Mouse (Mus musculus) CH12.LX (cell line): Measurements from ENCODE around the gene Irx2. TPM values are rescaled to one million over a fixed set of nuclear protein-coding genes. Genes with fewer than 3 reads are reported as not detected.

Experiments
- DNase-seq: peaks from one replicate; pipeline ENCODE4 v3.0.0-alpha.2; 2013; ENCODE audit errors: extremely low read depth
- H3K27ac ChIP-seq: 2 replicates; pipeline ENCODE4 v1.5.1; 2012; ENCODE audit warnings: low read depth, mild to moderate bottlenecking, control low read depth, moderate library complexity; ENCODE audit not compliant: insufficient read depth
- H3K27me3 ChIP-seq: replicated peaks from 2 replicates; pipeline ENCODE3; 2012; ENCODE audit warnings: inconsistent platforms
- H3K36me3 ChIP-seq, 2 experiments: replicated peaks in 1 of 2; 2 replicates each; pipeline versions ENCODE3 to v1.6.1; 2012; ENCODE audit warnings: inconsistent platforms in 1 of 2, low read length in 1 of 2, mild to moderate bottlenecking in 1 of 2, mixed read lengths in 1 of 2, moderate library complexity in 1 of 2; ENCODE audit not compliant: control insufficient read depth in 1 of 2, insufficient read depth in 1 of 2
- H3K4me1 ChIP-seq, 2 experiments: 2 replicates each; pipeline ENCODE4 v1.6.1; 2012; ENCODE audit warnings: inconsistent platforms in 1 of 2, moderate library complexity in 1 of 2; ENCODE audit not compliant: insufficient read depth in 2 of 2, control insufficient read depth in 1 of 2
- H3K4me2 ChIP-seq: 2 replicates; pipeline ENCODE4 v1.6.1; 2012; ENCODE audit warnings: low read depth, mild to moderate bottlenecking, control low read depth; ENCODE audit not compliant: poor library complexity, insufficient read depth, severe bottlenecking
- H3K4me3 ChIP-seq, 3 experiments: fragments of 150-350 bp in 1 of 3; sonication (generic) in 1 of 3; replicated peaks in 1 of 3; 2 replicates each; pipeline versions ENCODE3 to v1.5.1; 2011 to 2012; ENCODE audit warnings: low read depth in 2 of 3, low read length in 2 of 3, mild to moderate bottlenecking in 2 of 3, moderate library complexity in 2 of 3, control low read depth in 1 of 3, improper control_type of control experiment in 1 of 3, inconsistent platforms in 1 of 3, mixed read lengths in 1 of 3; ENCODE audit not compliant: poor library complexity in 1 of 3
- H3K79me2 ChIP-seq: replicated peaks from 2 replicates; pipeline ENCODE4 v1.6.1; 2012; ENCODE audit warnings: mild to moderate bottlenecking, moderate library complexity; ENCODE audit not compliant: control insufficient read depth, poor library complexity, insufficient read depth, severe bottlenecking; ENCODE audit errors: extremely low read depth
- H3K9ac ChIP-seq: 2 replicates; pipeline ENCODE4 v1.6.1; 2012; ENCODE audit warnings: low read depth, mild to moderate bottlenecking, control low read depth, moderate library complexity; ENCODE audit not compliant: insufficient read depth
- H3K9me3 ChIP-seq: replicated peaks from 2 replicates; pipeline ENCODE3; 2012; ENCODE audit warnings: low read length, inconsistent platforms, mixed read lengths
- BHLHE40 ChIP-seq: IDR thresholded peaks from 2 replicates; pipeline ENCODE4 v1.6.1; 2011; ENCODE audit warnings: mild to moderate bottlenecking, low read depth, low read length, improper control_type of control experiment
- CHD1 ChIP-seq: IDR thresholded peaks from 2 replicates; pipeline ENCODE4 v1.6.1; 2012; ENCODE audit warnings: low read depth, low read length, improper control_type of control experiment, inconsistent platforms
- CTCF ChIP-seq, 2 experiments: IDR thresholded peaks in 1 of 2; conservative IDR thresholded peaks in 1 of 2; 2 replicates each; pipeline ENCODE4 v1.5.1; 2011 to 2012; ENCODE audit warnings: low read depth in 2 of 2, low read length in 2 of 2, improper control_type of control experiment in 1 of 2, inconsistent platforms in 1 of 2, mild to moderate bottlenecking in 1 of 2, moderate library complexity in 1 of 2
- E2F4 ChIP-seq: IDR thresholded peaks from 2 replicates; pipeline ENCODE4 v1.6.1; 2011; ENCODE audit warnings: low read depth, low read length, improper control_type of control experiment; ENCODE audit not compliant: insufficient replicate concordance
- ELF1 ChIP-seq: IDR thresholded peaks from 2 replicates; pipeline ENCODE4 v1.6.1; 2014; ENCODE audit warnings: low read depth, mild to moderate bottlenecking, inconsistent platforms, low read length, improper control_type of control experiment
- EP300 ChIP-seq: IDR thresholded peaks from 2 replicates; pipeline ENCODE4 v1.6.1; 2011; ENCODE audit warnings: low read length, improper control_type of control experiment
- JUN ChIP-seq: IDR thresholded peaks from 2 replicates; pipeline ENCODE4 v1.6.1; 2011; ENCODE audit warnings: low read depth, mild to moderate bottlenecking, low read length, improper control_type of control experiment, moderate library complexity; ENCODE audit not compliant: insufficient read depth
- KAT2A ChIP-seq: IDR thresholded peaks from 2 replicates; pipeline ENCODE4 v1.6.1; 2012; ENCODE audit warnings: low read length, improper control_type of control experiment, inconsistent platforms; ENCODE audit not compliant: insufficient replicate concordance
- MAFK ChIP-seq: IDR thresholded peaks from 2 replicates; pipeline ENCODE4 v1.6.1; 2011; ENCODE audit warnings: low read length, improper control_type of control experiment; ENCODE audit not compliant: insufficient replicate concordance
- MAX ChIP-seq: IDR thresholded peaks from 2 replicates; pipeline ENCODE4 v1.6.1; 2011; ENCODE audit warnings: low read length, improper control_type of control experiment
- MAZ ChIP-seq: IDR thresholded peaks from 2 replicates; pipeline ENCODE4 v1.6.1; 2012; ENCODE audit warnings: low read depth, mild to moderate bottlenecking, inconsistent platforms, low read length, improper control_type of control experiment, moderate library complexity
- MXI1 ChIP-seq: IDR thresholded peaks from 2 replicates; pipeline ENCODE4 v1.6.1; 2011; ENCODE audit warnings: mild to moderate bottlenecking, low read depth, low read length, improper control_type of control experiment
- MYC ChIP-seq: IDR thresholded peaks from 2 replicates; pipeline ENCODE4 v1.6.1; 2011; ENCODE audit warnings: low read depth, mild to moderate bottlenecking, improper control_type of control experiment, low read length
- NELFE ChIP-seq: IDR thresholded peaks from 2 replicates; pipeline ENCODE4 v1.6.1; 2011; ENCODE audit warnings: low read depth, low read length, improper control_type of control experiment
- NRF1 ChIP-seq: IDR thresholded peaks from 2 replicates; pipeline ENCODE4 v1.6.1; 2014; ENCODE audit warnings: low read depth, mild to moderate bottlenecking, inconsistent platforms, low read length, improper control_type of control experiment, moderate library complexity
- RAD21 ChIP-seq: IDR thresholded peaks from 2 replicates; pipeline ENCODE4 v1.6.1; 2011; ENCODE audit warnings: low read depth, mild to moderate bottlenecking, low read length, improper control_type of control experiment, moderate library complexity
- SIN3A ChIP-seq: IDR thresholded peaks from 2 replicates; pipeline ENCODE4 v1.6.1; 2012; ENCODE audit warnings: low read length, improper control_type of control experiment, inconsistent platforms
- TBP ChIP-seq: conservative IDR thresholded peaks from 2 replicates; pipeline ENCODE4 v1.6.1; 2011; ENCODE audit warnings: low read depth, low read length, improper control_type of control experiment
- TCF12 ChIP-seq: IDR thresholded peaks from 2 replicates; pipeline ENCODE4 v1.6.1; 2014; ENCODE audit warnings: low read depth, mild to moderate bottlenecking, inconsistent platforms, low read length, improper control_type of control experiment
- UBTF ChIP-seq: IDR thresholded peaks from 2 replicates; pipeline ENCODE4 v1.6.1; 2012; ENCODE audit warnings: low read depth, mild to moderate bottlenecking, inconsistent platforms, low read length, improper control_type of control experiment, moderate library complexity
- USF1 ChIP-seq: IDR thresholded peaks from 2 replicates; pipeline ENCODE4 v1.6.1; 2014; ENCODE audit warnings: low read depth, mild to moderate bottlenecking, inconsistent platforms, low read length, improper control_type of control experiment
- USF2 ChIP-seq: conservative IDR thresholded peaks from 2 replicates; pipeline ENCODE4 v1.6.1; 2011; ENCODE audit warnings: low read depth, low read length, improper control_type of control experiment
- ZC3H11A ChIP-seq: IDR thresholded peaks from 2 replicates; pipeline ENCODE4 v1.6.1; 2012; ENCODE audit warnings: low read depth, mild to moderate bottlenecking, inconsistent platforms, low read length, improper control_type of control experiment
- ZKSCAN1 ChIP-seq: IDR thresholded peaks from 2 replicates; pipeline ENCODE4 v1.6.1; 2012; ENCODE audit warnings: low read depth, inconsistent platforms, low read length, improper control_type of control experiment, borderline replicate concordance
- ZMIZ1 ChIP-seq: IDR thresholded peaks from 2 replicates; pipeline ENCODE4 v1.6.1; 2012; ENCODE audit warnings: low read depth, mild to moderate bottlenecking, inconsistent platforms, low read length, improper control_type of control experiment
- dilution Hi-C: fragments of 300-500 bp; cut with MboI; formaldehyde crosslinking; loops from 2 replicates; pipeline ENCODE4 v1.14.3; 2020; ENCODE audit warnings: low sequenced_read_pairs; ENCODE audit not compliant: extremely low pct_unique_long_range_greater_than_20kb, extremely low pct_ligation_motif_present
- in situ Hi-C: fragments of 300-500 bp; cut with MboI; formaldehyde crosslinking; loops from 3 replicates; pipeline ENCODE4 v1.14.3; 2019; ENCODE audit warnings: low sequenced_read_pairs, low pct_ligation_motif_present, low pct_unique_long_range_greater_than_20kb, mixed read lengths
- polyA plus RNA-seq: library from polyadenylated mRNA; unstranded; fragments of >175 nt; gene quantifications from 2 replicates; pipeline ENCODE4 v1.2.1, GENCODE M21; 2012; ENCODE audit warnings: low read depth; ENCODE audit not compliant: insufficient read length
- total RNA-seq, 2 experiments: library from RNA; depleted of rRNA; stranded (reverse); fragments of 300-350 nt in 1 of 2; fragments of >200 nt in 1 of 2; gene quantifications; 2 replicates each; pipeline ENCODE4 v1.2.3; 2012 to 2014

Irx2 gene
- total and polyA plus RNA-seq, 3 experiments: not detected

DNA sequence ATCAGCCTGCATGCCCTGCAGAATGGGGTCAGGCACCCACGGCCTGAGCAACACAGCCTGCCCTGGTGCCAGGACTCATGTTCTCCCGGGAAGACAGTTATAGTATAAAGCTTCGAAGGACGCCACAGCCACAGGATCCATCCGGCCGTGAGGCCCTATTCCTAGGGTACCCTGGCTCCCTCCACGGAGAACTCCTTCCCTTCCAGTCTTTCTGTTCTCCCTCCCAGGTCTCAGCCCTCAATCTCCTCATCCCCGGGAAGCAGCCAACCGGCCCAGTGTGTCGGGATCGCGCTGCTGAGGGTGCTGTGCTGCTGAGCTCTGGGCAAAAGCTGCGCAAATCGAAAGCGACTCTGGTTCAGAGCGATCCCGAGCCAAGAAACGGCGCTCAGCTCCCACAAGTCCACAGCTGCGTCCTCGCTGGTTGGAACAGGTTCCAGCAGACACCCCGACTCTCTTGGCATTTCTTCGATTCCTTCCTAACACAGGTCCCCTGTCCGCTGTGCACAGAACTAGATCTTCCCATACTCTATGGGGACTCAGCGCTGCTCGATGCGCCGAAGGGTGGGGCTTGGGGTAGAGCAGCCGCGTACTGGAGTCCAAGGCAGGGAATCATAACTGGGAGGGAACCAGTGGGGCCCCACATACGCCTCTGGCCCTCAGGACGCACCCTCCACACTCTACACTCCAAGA is 11.0 kb downstream of the Irx2 start:
- H3K4me1 ChIP-seq: no peaks in the 10 kb centered on the region
- H3K4me2 ChIP-seq: no peak overlapping the region
- H3K79me2 ChIP-seq: no peaks in the 10 kb centered on the region
- no peaks in the 10 kb centered on the region for H3K27me3 ChIP-seq
- TF ChIP-seq RAD21 (no peak), ELF1 (no peak), EP300 (no peak), MXI1 (no peak), E2F4 (no peak), NRF1 (no peak)
- dilution Hi-C loops (no loop called here), in situ Hi-C loops (no loop called here)
- no peaks in the 10 kb centered on the region for H3K36me3 ChIP-seq
- DNase-seq: no peak
- H3K9ac ChIP-seq: no peak overlapping the region
- H3K27ac ChIP-seq: no peak overlapping the region
- no peak overlapping the region for H3K4me3 ChIP-seq
- peaks cover 83% of the 10 kb centered on the region for H3K9me3 ChIP-seq

- no peaks in the 10 kb centered on the region for H3K27me3 ChIP-seq
- DNase-seq: no peak
- dilution Hi-C loops (no loop called here), in situ Hi-C loops (no loop called here)
- no peak overlapping the region for H3K9ac ChIP-seq
- H3K4me3 ChIP-seq: no peak overlapping the region
- no peak overlapping the region for H3K27ac ChIP-seq
- no peaks in the 10 kb centered on the region for H3K4me1 ChIP-seq
- H3K79me2 ChIP-seq: no peaks in the 10 kb centered on the region
- no peak for TF ChIP-seq JUN
- TF ChIP-seq EP300: no peak
- TF ChIP-seq RAD21: no peak
- H3K9me3 ChIP-seq: peaks cover 83% of the 10 kb centered on the region
- H3K4me2 ChIP-seq: no peak overlapping the region
- H3K36me3 ChIP-seq: no peaks in the 10 kb centered on the region
These were observed 11.5 kb downstream of the Irx2 start for GRCm38 (mm10) chr13:72640131-72640521.

- no peaks in the 10 kb centered on the region for H3K36me3 ChIP-seq
- DNase-seq: no peak
- dilution Hi-C loops (no loop called here), in situ Hi-C loops (no loop called here)
- H3K9me3 ChIP-seq: peaks cover 63% of the 10 kb centered on the region
- no peak overlapping the region for H3K4me2 ChIP-seq
- no peaks in the 10 kb centered on the region for H3K4me1 ChIP-seq
- no peak overlapping the region for H3K4me3 ChIP-seq
- no peak overlapping the region for H3K27ac ChIP-seq
- H3K27me3 ChIP-seq: no peaks in the 10 kb centered on the region
- no peaks in the 10 kb centered on the region for H3K79me2 ChIP-seq
- no peak overlapping the region for H3K9ac ChIP-seq
- TF ChIP-seq CHD1 (no peak), TCF12 (no peak), TBP (no peak), UBTF (no peak), USF2 (no peak), MAFK (no peak), MAZ (no peak), NELFE (no peak), BHLHE40 (no peak), MYC (no peak), EP300 (no peak), SIN3A (no peak), ZMIZ1 (no peak), USF1 (no peak), ZC3H11A (no peak), ZKSCAN1 (no peak), CTCF (conservative IDR thresholded peaks at IDR 0.05 in 1 of 2, IDR thresholded peaks at IDR 0.05 in 1 of 2; ENCODE audit: low read depth in 2 of 2, low read length in 2 of 2) (no peak), NRF1 (no peak), KAT2A (no peak), MAX (no peak)
- TF ChIP-seq, all 38 proteins: peak for 0
These were observed 27.8 kb downstream of the Irx2 start for GRCm38 (mm10) chr13:72656447-72656846.
